Mouse (Mus musculus) cortical plate, adult 2 months (tissue): ENCODE data around the gene Ddx39.

Experiments
- CTCF ChIP-seq: fragments of 200-500 bp; IDR thresholded peaks from 2 replicates; pipeline ENCODE4 v1.5.1; 2011; ENCODE audit warnings: mild to moderate bottlenecking, control low read depth, low read length; ENCODE audit not compliant: insufficient read depth; ENCODE audit errors: extremely low read depth
- POLR2A ChIP-seq: fragments of 200-500 bp; IDR thresholded peaks from 2 replicates; pipeline ENCODE4 v1.6.1; 2011; ENCODE audit warnings: mild to moderate bottlenecking, low read length, control low read depth; ENCODE audit not compliant: insufficient read depth; ENCODE audit errors: extremely low read depth

DNA sequence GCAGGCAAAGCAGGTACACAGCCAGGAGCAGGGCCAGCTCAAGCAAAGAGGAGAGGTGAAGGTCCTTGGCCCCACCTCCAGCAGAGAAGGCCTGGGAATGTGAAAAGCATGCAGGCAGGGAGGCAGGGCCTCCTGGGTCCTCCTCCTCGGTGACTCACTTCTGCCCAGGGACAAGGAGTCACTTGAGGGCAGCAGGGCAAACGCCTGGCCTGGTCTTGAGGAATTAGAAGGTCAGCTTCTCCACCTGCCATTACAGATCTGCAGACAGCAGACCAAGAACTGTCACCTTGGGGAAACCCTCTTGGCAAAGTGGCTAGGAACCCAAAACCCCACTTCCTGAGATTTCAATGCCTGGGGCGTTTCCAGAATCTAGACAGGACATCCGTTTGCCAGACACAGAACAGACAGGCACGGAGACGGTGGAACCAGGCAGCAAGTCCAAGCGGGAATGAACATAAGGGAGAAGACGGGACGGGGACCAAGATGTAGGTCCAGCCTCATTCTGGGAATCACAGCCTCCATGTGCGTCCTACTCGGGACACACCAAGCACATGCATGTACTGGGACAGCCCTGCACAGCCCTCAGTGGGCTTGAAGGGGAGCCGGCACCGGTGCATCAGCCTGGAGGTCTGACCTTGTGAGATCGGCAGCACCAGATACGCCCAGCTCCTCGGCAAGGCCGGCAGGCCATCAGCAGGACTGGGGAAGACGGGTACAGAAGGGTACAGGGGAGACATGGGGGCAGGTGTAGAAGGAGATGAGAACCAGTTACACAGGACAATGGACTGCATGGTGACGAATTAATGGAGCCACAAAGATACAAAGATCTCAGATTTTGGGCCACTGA, 17.4 kb upstream of the Ddx39 start:
- no peak for TF ChIP-seq CTCF
- no peak for TF ChIP-seq POLR2A
